Mouse (Mus musculus) adrenal gland, postnatal 10 days (tissue): Measurements from ENCODE around the gene Zfp882. TPM values are rescaled to one million over a fixed set of nuclear protein-coding genes. Genes with fewer than 3 reads are reported as not detected.
"Not testable (repeated sequence)": the region's sequence is repeated elsewhere in the genome, so short reads cannot be mapped to it uniquely, and the experiment has no call there.

Experiments
- DNase-seq: peaks from one replicate; pipeline ENCODE4 v3.0.0; 2021; ENCODE audit warnings: mixed read lengths
- long read RNA-seq, 2 experiments: library from polyadenylated mRNA; stranded (forward); transcript quantifications; one replicate each; pipeline ENCODE4 v2.0.0; 2021
- total RNA-seq, 2 experiments: library from RNA; stranded (reverse); gene quantifications; 2 replicates each; pipeline ENCODE4 v1.2.3; 2021

The Zfp882 gene
- total RNA-seq: 1 to 10 TPM; 3.7 to 7.0 TPM
- long read RNA-seq, experiment 1: 0 reads
- long read RNA-seq, experiment 2, partial matches to known transcripts: 0 of 1 reads
- long read RNA-seq, experiment 2, other reads (novel, unspliced or antisense): 0 of 1 reads

DNA sequence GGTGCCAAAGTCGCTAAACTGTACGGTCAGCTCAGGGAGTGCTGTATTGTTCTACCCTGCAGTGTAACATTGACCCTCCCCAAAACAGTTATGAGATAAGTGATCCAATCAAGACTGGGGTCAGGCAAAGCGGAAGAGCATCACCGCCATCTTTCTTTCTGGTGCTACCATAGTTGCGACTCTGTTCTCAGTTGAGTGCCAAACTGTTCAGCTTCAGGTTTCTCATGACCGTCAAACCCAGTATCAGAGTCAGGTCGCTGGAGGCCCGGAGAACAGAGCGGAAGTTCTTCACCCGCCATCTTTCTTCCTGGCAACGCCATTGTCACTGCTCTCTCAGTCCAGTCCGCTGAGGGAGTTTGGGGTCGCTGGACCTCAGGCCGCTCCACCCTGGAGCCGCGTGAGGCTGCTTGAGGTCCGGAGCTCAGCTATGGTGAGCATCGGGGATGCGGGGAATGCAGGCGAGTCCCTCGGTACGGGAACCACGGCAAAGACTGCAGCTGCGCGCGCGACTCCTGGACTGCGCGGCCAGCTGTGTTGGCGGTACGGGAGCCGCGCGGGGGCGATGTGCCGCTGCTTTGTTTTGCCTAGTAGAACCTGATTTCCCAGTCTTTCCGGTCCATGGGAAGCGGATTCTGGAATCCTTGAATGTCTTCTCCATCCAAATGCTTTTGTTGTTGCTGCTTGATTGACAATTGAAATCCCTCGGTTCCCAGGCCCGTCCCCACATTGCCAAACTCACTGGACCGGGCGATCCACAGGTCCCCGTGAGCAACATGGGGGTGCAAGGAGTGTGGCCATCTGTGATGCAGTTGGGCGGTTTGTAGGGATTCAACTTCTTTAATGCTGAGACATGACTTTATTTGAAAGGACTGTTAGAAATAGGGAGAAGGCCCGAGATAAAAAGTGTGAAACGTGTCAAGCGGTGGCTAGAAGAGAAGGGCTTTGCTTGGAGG, at the start of gene Zfp882, which contains the start of gene Zfp617:
Gene Zfp882, plus strand, starts transcription at position 300 of the 953 bp plus-strand sequence.
Gene Zfp617, plus strand, starts transcription at position 327 of the 953 bp plus-strand sequence.
- peak; percentile 90 for DNase-seq

DNA sequence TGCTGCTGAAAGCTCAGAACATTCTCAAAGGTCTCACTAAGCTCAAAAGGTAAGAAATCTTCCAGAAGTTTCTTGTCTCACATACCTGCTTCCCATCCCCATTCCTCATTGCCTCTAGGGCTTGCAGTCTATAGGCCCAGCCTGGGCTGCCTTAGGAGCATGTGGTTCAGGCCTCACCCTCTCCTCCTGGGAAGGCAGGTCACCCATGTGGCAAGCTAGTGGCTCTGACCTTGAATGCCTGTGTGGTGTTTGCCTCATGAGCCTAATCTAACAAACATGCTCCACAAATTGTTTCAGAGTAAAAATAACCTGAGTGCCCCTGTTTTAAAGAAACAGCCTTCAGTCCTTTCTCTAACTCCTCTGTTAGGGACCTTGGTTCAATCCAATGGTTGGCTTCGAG, 46.9 kb upstream of the Zfp882 start:
- not testable (repeated sequence) for DNase-seq

DNA sequence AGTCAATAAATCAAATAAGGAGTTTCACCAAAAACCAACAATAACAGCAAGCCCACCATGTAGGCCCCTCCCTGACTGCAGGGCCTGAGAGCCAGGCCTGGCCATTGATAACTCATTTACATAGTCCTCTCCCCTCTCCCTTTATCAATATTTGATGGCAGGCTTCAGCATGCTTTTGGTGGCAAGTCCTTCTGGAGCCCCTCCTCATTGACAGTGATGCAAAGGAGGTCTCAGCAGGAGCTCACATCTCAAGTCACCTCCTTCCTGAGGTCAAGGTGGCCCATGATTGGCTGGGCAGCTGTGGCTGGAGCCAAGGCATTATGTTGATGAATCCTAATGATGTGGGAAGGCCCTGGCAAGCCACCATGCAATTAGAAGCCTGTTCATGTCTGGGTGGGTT, 46.4 kb upstream of the Zfp882 start:
- DNase-seq: not testable (repeated sequence)

DNA sequence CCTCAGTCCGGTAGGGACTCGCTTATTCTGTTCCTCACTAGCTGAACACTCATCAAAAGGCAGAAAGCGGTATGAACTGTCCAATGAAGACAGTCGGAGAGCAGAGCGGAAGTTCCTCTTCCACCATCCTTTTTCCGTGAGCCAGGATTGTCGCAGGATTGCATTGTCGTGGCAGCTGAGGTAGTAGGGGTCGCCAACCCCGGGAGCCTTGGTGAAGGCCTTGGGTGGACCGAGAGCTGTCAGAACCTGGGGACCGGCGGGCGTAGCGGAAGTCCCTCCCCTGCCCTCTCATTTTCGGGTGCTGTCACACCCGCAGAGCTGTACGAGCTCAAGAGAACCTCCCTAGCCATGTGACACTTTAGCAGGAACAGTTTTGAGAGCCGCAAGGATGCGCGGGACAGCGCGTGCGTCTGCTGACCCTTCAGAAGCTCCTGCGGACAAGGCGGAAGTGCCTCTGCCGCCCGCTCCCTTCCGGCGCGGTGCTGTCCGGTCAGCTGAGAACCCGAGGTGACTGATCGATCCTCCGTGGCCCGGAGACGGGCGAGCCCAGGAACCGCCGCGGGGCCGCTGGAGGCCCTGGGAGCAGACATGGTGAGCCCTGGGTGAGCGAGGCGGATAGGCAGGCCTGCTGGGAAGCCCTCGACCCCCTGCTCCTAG, 26.7 kb upstream of the Zfp882 start, which contains the start of gene Zfp709:
Gene Zfp709, plus strand, starts transcription at position 402 of the 657 bp plus-strand sequence.
- DNase-seq: peak; percentile 78

DNA sequence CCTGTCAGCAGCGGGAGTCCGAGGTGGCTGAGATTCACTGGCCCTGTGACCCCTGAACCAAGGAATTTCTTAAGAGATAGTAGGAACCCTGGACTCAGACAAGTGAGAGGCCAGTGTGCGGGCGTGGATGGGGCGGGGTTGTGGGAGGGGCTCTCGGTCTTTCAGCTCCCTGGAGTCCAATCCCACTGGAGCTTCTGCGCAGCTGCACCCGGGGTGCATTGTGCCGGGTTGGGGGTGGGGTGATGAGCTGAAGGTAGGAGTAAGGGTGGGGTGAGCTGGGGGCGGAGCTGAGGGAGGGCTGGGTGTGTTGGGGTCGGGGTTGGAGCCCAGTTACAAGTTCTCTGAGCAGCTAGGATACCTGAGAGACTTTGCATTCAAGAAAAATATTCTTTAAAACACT, 7.7 kb upstream of the Zfp882 start:
- DNase-seq: not testable (repeated sequence)

DNA sequence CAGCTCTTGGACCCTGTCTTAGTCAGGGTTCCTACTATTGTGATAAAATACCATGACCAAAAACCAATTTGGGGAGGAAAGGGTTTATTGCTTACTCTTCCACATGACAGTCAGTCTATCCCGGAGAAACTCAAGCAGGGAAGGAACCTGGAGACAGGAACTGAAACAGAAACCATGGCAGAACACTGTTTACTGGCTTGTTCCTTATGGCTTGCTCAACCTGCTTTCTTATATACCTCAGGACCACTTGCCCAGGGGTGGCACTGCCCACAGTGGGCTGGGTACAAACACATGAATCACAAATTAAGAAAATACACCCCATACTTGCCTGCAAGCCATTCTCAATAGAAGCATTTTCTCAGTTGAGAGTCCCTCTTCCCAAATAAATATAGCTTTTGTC, 5.3 kb upstream of the Zfp882 start:
- not testable (repeated sequence) for DNase-seq

DNA sequence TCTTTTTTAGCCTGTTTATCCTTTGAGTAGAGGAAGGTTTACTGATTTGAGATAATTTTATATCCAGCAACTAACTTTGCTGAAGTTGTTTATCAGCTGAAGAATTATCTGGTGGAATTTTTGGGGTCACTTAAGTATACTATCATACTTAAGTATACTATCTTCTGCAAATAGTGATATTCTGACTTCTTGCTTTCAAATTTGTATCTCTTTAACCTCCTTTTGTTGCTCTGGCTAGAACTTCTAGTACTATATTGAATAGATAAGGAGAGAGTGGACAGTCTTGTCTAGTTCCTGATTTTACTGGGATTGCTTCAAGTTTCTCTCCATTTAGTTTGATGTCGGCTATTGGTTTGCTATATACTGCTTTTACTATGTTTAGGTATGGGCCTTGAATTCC, 1.6 kb upstream of the Zfp882 start:
- DNase-seq: no peak

DNA sequence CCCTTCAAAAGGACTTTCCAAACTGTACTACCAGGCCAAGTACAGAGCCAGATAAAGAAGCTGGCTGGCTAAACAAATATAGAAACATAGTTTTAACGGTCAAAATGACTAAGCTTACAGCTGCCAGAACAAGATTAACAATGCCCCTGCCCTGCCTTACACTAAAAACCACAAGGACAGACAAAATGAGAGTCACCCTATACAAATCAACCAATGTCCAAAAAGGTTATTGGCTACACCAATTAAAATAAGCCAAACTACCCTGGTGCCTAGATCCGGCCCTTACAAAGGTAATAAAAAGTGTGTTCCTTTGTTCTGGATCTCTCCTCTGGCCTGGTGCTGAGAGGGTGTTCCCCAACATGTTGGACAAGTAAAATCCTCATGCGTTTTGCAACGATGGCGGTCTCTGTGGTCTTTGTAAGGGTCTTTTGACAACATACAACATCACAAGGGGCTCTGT, 580 bp upstream of the Zfp882 start:
- peak; percentile 4 for DNase-seq

DNA sequence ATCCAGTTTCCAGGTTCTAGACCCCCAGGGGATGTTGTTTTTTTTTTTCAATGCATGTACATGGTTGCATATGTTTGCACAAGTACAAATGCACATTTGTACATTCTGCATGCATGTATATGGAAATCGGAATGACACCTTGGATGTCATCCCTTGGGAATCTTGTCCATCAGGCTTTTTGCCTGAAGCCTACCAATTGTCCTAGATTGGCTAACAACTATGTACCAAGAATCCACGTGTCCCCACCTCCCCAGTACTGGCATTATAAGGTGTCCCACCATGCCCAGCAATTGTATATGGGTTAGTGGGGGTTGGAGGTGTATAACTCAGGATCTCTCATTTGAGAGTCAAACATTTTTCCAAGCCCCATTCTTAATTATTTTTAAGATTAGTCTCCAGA, 3.9 kb downstream of the Zfp882 start:
- DNase-seq: no peak

DNA sequence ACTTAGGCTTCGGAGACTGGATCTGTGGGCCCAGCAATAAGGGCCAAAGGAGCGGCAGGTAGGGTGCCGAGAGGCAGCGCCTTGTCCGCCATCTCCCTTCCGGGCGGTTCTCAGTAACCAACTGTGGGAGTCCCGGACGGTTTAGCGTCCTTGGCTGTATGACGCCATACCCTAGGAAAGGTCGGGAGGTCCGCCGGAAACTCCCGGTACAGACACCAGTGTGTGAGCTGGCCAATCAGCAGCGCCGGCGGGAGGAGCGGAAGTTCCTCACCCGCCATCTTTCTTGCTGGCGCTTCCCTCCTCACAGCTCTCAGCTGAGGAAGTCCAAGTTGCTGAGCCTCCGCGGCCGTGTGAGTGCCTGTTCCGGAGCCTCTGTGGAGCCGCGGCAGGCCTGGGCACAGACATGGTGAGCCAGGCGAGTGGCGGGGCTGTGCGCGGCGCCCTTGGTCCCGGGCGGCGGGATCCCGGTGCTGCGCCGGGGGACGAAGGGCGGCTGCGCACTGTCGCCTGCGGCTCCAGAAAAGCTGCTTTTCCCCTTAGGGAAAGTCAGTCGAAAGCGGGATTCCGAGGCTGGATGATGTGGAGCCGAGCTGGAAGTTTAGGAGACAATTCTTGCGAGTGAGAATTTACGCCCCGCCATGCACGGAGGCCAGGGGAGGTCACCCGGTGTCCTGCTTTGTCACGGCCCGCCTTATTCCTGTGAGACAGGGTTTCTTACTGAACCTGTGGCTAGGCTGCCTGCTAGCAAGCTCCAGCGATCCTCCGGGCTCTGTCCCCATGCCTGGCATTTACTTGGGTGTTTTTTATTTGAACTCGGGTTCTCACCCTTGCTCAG, 14.4 kb downstream of the Zfp882 start:
- peak; percentile 96 for DNase-seq

DNA sequence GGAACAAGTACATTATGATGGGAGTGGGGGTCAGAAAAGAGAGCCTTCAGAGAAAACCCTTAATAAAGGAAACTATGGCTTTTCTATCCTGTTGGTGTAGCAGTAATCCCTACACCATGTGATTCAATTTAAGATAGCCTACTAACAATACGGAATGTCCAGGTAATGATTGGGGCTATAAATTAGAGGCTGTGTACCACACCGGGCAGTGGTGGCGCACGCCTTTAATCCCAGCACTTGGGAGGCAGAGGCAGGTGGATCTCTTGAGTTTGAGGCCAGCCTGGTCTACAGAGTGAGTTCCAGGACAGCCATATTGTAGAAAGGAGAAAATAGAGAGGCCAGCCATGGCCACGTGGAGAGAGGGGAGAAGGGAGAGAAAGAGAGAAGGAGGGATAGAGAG, 17.4 kb downstream of the Zfp882 start:
- DNase-seq: no peak

DNA sequence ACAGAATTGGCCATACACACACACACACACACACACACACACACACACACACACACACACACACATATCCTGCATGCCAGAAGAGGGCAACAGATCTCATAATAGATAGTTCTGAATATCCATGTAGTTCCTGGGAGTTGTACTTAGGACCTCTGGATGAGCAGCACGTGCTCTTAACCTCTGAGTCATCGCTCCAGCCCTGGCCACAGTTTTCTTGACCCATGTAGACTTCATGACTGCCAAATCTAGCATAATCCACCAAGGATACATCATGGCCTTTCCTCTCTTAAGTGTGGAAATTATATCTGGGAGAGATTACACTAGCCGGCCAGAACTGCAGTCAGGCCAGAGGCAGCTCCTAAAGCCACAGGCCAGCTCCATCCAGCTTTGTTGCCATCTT, 18.1 kb downstream of the Zfp882 start:
- peak; percentile 13 for DNase-seq

DNA sequence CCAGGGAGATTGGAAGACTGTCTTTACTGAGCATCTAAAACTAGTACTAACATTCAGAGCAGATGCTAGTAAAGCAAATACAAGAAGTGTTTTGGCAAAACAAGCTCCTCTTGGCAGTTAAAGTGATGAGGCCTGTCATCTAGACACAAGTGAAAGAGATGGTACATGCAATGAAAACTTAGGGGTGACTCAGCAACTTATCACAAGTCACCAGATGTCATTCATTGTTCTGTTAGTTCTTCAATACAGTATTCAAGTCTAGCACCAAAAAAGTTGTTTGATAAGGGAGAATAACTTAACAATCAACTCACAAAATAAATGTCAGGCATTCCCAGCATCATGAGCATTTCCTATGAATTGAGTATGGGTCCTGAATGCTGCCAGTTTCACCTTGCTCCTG, 19.4 kb downstream of the Zfp882 start:
- DNase-seq: no peak

DNA sequence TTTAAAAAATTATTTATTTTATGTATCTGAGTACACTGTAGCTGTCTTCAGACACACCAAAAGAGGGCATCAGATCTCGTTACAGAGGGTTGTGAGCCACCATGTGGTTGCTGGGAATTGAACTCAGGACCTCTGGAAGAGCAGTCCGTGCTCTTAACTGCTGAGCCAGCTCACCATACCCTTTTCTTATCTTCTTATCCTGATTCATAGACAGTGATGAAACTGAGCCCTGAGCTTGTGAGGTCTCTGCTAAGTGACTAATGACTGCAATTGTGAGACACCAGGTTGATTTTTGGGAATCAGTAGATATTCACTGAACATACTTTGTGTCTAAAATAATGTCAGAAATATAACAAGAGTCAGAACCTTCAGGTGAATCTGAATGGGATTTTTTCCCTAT, 29.6 kb downstream of the Zfp882 start:
- DNase-seq: not testable (repeated sequence)

DNA sequence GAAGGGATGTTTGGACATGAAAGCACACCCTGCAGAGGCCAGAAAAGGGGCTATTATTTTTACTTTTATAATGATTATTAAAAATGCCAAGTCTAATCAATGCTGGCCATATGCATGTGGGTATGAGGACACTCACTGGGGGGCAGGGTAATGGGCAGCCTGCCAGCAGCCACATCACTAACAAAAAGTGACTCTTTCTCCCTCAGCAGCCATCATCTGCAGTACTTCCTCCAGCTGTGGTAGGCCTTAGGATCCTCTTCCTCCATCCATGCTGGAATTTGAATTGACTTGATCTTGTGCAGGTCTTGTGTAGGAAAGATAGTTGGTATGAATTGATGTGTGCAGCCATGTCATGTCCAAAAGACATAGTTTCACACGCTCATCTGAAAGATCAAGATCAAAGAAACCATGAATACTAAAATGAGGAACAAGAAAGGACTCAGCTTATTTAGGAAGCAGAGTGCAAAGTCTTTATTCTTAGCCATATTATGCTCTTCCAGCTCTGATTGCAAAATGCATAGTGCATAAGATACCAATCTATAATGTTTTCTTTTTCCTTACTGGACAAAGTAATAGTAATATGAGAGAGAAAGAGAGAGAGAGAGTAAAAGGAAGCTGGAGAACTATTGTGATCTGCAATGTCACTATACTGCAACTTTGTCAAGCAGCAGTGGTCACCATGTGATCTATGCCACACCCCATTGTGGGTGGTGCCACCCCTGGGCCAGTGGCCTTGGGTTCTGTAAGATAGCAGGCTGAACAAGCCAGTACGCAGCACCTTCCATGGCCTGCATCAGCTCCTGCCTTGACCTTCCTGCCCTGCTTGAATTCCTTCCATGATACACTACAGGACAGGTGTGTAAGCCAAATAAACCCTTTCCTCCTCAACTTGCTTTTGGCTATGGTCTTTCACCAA, 32.1 kb downstream of the Zfp882 start:
- DNase-seq: no peak

DNA sequence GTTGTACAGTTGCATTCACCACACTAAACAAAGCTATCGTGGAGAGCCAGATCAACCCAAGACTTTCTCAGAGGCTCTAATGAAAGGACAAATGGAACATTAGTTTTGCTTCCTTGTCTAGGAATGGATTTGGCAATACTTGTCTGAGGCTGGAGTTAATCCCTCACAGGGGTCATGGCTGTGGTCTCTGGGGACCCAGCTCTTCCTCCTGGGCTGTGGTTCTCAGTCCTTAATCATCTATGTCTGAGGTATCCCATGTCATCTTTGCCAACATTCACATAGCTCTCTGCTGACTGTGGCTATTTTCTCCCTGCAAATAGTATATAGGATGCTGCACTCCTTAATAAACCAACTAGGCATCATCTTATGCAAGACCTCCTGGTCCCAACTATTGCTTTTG, 33.4 kb downstream of the Zfp882 start:
- no peak for DNase-seq

DNA sequence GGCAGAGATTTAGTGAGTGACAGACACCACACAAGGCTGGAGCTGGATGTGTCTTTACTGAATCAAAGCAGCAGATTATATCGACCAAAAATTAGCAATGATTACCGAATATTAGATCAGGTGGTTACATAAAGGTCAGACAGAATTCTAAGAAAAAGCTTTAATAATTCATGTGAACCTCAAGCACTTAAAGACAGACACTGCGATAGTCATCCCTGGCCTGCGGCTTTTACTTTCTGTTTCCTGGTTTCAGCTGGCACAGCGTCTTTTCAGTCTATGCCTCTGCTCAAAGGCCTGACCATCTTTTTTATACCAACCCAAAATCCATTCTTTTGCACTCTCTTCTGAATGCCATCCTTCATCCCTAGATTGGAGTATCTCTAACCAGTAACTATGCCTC, 40.2 kb downstream of the Zfp882 start:
- no peak for DNase-seq

DNA sequence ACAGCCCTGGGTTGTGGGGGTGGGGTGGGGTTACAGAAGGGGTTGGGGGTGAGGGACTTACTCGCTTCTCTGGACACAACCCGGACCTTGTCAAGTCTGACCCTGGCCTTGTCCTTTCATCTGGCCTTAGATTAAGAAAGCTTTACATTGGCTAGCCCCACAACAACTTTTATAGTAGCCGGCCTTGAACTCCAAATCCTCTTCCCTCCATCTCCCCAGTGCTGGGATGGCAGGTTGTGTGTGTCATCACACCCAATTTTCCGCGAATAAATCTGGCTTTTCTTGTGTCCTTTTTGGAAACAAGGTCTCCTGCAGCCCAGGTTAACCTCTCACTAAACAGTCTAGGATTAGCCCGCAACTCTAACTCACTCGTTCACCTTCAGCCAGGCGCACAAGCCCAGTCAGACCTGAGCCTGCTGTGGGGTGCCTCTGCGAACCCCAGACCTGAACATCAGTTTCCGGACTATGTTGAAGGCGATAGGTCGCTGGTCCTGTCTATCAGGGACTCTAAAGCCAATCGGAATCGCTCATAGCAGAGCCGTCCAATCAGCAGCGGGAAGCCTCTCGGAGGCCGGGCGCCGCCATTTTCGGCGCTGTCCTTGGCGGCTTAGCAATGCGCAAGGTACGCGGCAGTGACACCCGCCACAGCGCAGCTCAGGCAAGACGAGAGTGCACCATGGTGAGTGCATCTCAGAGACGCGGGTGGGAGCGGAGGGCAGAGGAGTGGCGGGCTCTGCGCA, 42.2 kb downstream of the Zfp882 start, which contains the start of gene Zfp961:
Gene Zfp961, plus strand, starts transcription at position 557 of the 740 bp plus-strand sequence.
- peak; percentile 98 for DNase-seq

DNA sequence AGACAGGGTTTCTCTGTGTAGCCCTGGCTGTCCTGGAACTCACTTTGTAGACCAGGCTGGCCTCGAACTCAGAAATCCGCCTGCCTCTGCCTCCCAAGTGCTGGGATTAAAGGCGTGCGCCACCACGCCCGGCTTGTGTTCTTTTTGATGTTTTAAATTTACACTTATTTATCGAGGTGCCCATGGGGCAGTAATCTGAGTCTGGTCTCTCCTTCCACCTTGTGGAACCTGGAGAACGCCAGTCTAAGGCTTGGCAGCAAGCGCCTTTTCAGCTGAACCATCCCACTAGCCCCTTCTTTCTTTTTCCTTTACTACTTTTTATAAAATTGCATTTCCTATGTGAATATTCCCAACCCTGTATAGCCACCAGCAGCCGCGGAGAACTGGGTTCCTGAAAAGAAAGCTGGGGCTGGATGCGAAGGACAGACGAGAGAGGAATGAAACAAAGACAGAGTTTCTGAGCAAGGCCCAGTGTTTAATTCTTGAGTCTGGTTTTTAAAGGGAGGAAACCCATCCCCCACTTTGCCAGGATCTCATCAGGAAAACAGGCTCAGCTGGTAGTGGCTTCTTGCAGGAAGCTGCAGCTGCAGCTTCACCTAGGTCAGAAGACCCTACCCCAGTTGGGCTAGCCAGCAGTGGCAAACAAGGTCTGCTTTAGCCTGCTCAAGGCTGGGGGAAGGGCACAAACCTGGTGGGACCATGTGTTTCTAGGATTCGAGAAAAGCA, 43.2 kb downstream of the Zfp882 start:
- DNase-seq: peak; percentile 15
